Mouse (Mus musculus) megakaryocyte, embryonic 14.5 days (primary cell): ENCODE results near the gene Fbxo47.

Experiments used
- FLI1 ChIP-seq: IDR thresholded peaks from 2 replicates; pipeline ENCODE4 v1.6.1; 2012; ENCODE audit warnings: low read length, inconsistent platforms, mixed read lengths
- GATA1 ChIP-seq: IDR thresholded peaks from 3 replicates; pipeline ENCODE4 v1.6.1; 2012; ENCODE audit warnings: mixed read lengths, low read length, inconsistent platforms, borderline replicate concordance

GRCm38 (mm10) chr11:97906905-97907304, 23.0 kb upstream of the Fbxo47 start:
- TF ChIP-seq FLI1, result no peak
- TF ChIP-seq GATA1, result no peak
